Mouse (Mus musculus) hindbrain, embryonic 14.5 days (tissue): ENCODE results near the gene Bpifb1. TPM values are rescaled to one million over a fixed set of nuclear protein-coding genes. Genes with fewer than 3 reads are reported as not detected.
A peak's percentile ranks its signal among the peaks of the same experiment; 100 is the strongest.

Experiments used
- ATAC-seq: fragments of 200-750 bp; cut with Nextera tagmentation; 2 replicates; pipeline ENCODE4 v1.8.0; 2017; ENCODE audit warnings: moderate number of reproducible peaks, mild to moderate bottlenecking, moderate TSS enrichment, moderate library complexity; ENCODE audit not compliant: low FRiP score
- DNase-seq: peaks from one replicate; pipeline ENCODE4 v3.0.0-alpha.2; 2015; ENCODE audit warnings: low spot score
- H3K27ac ChIP-seq: fragments of 300-500 bp; sonication (generic); 2 replicates; pipeline ENCODE4 v1.5.1; 2014; ENCODE audit warnings: mild to moderate bottlenecking, moderate library complexity
- H3K27me3 ChIP-seq: fragments of 300-500 bp; sonication (generic); 2 replicates; pipeline ENCODE4 v1.6.1; 2014; ENCODE audit warnings: mild to moderate bottlenecking, low read length, mixed read lengths; ENCODE audit not compliant: control insufficient read depth, insufficient read depth
- H3K36me3 ChIP-seq: fragments of 300-500 bp; sonication (generic); replicated peaks from 2 replicates; pipeline ENCODE4 v1.6.1; 2014; ENCODE audit not compliant: control insufficient read depth, insufficient read depth
- H3K4me1 ChIP-seq: fragments of 300-500 bp; sonication (generic); replicated peaks from 2 replicates; pipeline ENCODE4 v1.6.1; 2014; ENCODE audit warnings: antibody characterized with exemption, low read length, mixed read lengths; ENCODE audit not compliant: control insufficient read depth, insufficient read depth
- H3K4me2 ChIP-seq: fragments of 300-500 bp; sonication (generic); replicated peaks from 2 replicates; pipeline ENCODE4 v1.6.1; 2014; ENCODE audit warnings: mild to moderate bottlenecking, moderate library complexity
- H3K4me3 ChIP-seq: fragments of 300-500 bp; sonication (generic); replicated peaks from 2 replicates; pipeline ENCODE4 v1.5.1; 2014; ENCODE audit warnings: mild to moderate bottlenecking, low read length
- H3K9ac ChIP-seq: fragments of 300-500 bp; sonication (generic); 2 replicates; pipeline ENCODE4 v1.6.1; 2014
- H3K9me3 ChIP-seq: fragments of 300-500 bp; sonication (generic); 2 replicates; pipeline ENCODE4 v1.6.1; 2016; ENCODE audit warnings: low read length; ENCODE audit not compliant: control insufficient read depth
- WGBS: fragments of 180-500 bp; shearing (Covaris S2); extraction: QIAGEN DNeasy Blood & Tissue Kit; methylation state at CpG from one replicate; pipeline ENCODE4 v1.1.7; 2014; 5-methylcytosine and 5-hydroxymethylcytosine counted together
- polyA plus RNA-seq: library from polyadenylated mRNA; unstranded; fragments of >200 nt; fragmentation: Nextera tagmentation; extraction: Ambion mirVana; gene quantifications from 2 replicates; pipeline ENCODE4 v1.2.1, GENCODE M21; 2014

Gene Bpifb1
- 0.20 and 0.27 TPM in 2 replicates for polyA plus RNA-seq

DNA sequence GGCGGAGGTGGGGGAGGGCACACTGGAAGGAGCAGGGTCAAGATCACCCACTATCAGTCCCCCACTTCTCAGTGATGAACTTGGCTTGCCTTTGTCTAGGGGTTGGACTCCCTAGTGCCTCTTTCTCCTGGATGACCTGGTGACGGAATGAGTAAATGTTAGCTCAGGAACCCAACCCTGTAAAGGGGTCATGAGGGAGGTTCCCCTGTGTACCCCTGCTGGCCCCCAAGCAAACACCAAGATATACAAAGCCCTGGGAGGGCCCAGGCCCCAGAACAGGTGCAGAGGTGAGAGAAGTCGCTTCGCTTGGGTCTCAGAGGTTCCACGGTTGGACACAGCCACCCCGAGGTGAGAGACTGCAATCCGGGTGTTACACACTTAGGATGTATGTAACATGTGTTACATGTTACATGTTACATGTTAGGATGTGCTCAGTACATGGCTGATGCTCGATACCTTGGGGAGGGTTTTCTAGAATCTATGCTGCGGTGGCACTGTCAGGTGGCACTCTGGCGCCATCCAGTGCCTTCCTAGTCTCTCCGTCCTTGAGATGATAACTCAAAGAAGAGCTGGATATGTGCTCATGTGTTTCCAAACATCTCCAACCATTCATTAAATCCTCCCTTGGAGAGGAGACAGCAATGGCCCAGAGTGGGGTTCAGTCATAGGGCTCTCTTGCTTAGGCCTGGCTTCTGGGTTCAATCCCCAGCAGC is at the start of gene Bpifb1:
Bpifb1 (plus strand) TSS at position 273 of the 713 bp plus-strand sequence.
- H3K9me3 ChIP-seq, result no peaks in the 10 kb centered on the region
- H3K9ac ChIP-seq, result no peak within 1 kb of the TSS
- no peaks in the 10 kb centered on the region for H3K27me3 ChIP-seq
- H3K4me2 ChIP-seq, result no peak within 1 kb of the TSS
- WGBS, result 87% methylated on average over 11 of the region's 11 CpGs
- no peak within 1 kb of the TSS for H3K27ac ChIP-seq
- no peak within 1 kb of the TSS for H3K4me3 ChIP-seq
- DNase-seq (no peak), ATAC-seq (no peak)
- no peaks in the 10 kb centered on the region for H3K4me1 ChIP-seq
- no peaks in the 10 kb centered on the region for H3K36me3 ChIP-seq

GRCm38 (mm10) chr2:154142580-154142979 is 48.0 kb upstream of the Bpifb1 start, which contains the start of gene Bpifa1:
Bpifa1 (plus strand) TSS chr2:154142880.
- Histone ChIP-seq H3K4me3 (no peak within 1 kb of the TSS), H3K36me3 (no peaks in the 10 kb centered on the region), H3K27me3 (no peaks in the 10 kb centered on the region), H3K4me1 (no peaks in the 10 kb centered on the region), H3K27ac (no peak within 1 kb of the TSS), H3K9ac (no peak within 1 kb of the TSS), H3K4me2 (no peak within 1 kb of the TSS), H3K9me3 (no peaks in the 10 kb centered on the region)
- WGBS, result 83% methylated on average over 4 of the region's 4 CpGs
- no peak for DNase-seq
- ATAC-seq, result no peak

GRCm38 (mm10) chr2:154143735-154144134 is 46.9 kb upstream of the Bpifb1 start:
- Histone ChIP-seq H3K4me2 (no peak overlapping the region), H3K4me1 (no peaks in the 10 kb centered on the region), H3K9ac (no peak overlapping the region), H3K9me3 (no peaks in the 10 kb centered on the region), H3K27ac (no peak overlapping the region), H3K27me3 (no peaks in the 10 kb centered on the region), H3K36me3 (no peaks in the 10 kb centered on the region), H3K4me3 (no peak overlapping the region)
- DNase-seq, result peak; percentile 47
- no peak for ATAC-seq
- WGBS, result 64% methylated on average over 3 of the region's 3 CpGs

DNA sequence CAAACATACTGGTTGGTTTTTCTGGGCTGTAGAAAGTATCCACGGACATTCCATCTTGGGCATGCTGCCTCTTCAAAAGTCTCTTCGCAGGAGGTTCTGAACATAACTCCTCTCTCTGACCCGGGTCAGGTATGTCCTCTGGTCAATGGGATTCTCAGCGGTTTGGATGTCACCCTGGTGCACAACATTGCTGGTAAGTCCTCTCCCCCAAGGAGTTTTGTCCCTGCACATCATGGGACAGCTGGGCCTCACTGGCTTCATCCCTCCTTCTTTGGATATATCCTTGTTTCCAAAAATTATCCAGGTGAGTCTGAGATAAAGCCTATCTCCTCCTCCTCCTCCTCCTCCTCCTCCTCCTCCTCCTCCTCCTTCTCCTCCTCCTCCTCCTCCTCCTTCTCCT is 43.1 kb upstream of the Bpifb1 start:
- H3K9me3 ChIP-seq, result no peaks in the 10 kb centered on the region
- H3K4me3 ChIP-seq, result no peak overlapping the region
- ATAC-seq (no peak), DNase-seq (no peak)
- no peak overlapping the region for H3K4me2 ChIP-seq
- no peak overlapping the region for H3K9ac ChIP-seq
- 79% methylated on average over 4 of the region's 4 CpGs for WGBS
- H3K36me3 ChIP-seq, result no peaks in the 10 kb centered on the region
- no peaks in the 10 kb centered on the region for H3K27me3 ChIP-seq
- H3K27ac ChIP-seq, result no peak overlapping the region
- no peaks in the 10 kb centered on the region for H3K4me1 ChIP-seq

- Histone ChIP-seq H3K4me3 (no peak overlapping the region), H3K9me3 (no peaks in the 10 kb centered on the region), H3K27ac (no peak overlapping the region), H3K27me3 (no peaks in the 10 kb centered on the region), H3K36me3 (no peaks in the 10 kb centered on the region), H3K4me2 (no peak overlapping the region), H3K9ac (no peak overlapping the region), H3K4me1 (no peaks in the 10 kb centered on the region)
- WGBS, result 46% methylated on average over 3 of the region's 3 CpGs
- DNase-seq, result peak; percentile 36
- ATAC-seq, result no peak
Measured at GRCm38 (mm10) chr2:154158433-154158832, 32.2 kb upstream of the Bpifb1 start.

DNA sequence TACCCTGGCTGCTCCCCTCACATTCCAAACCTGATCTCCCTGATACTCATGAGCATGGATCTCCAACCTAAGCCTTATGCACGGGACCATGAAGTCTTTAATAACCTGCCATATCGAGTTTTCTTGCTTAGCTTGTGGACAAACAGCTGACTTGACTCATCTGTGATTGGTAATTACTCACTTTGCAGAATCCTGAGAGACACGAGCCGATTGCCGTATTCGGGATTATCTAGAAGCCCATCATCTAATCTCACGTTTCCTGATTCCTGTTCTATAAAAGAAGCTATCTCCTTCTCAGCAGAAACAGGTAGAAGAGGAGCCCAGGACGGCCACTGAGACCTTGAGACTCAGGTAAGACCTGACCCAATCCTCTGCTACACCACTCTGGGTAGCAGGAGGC is 28.3 kb upstream of the Bpifb1 start, which contains the start of gene Bpifa5:
Bpifa5 (plus strand) TSS at position 301 of the 400 bp plus-strand sequence.
- WGBS, result 89% methylated on average over 8 of the region's 8 CpGs
- H3K27ac ChIP-seq, result no peak within 1 kb of the TSS
- H3K9me3 ChIP-seq, result no peaks in the 10 kb centered on the region
- H3K4me2 ChIP-seq, result no peak within 1 kb of the TSS
- H3K4me1 ChIP-seq, result no peaks in the 10 kb centered on the region
- no peak for ATAC-seq
- H3K27me3 ChIP-seq, result no peaks in the 10 kb centered on the region
- no peak for DNase-seq
- H3K9ac ChIP-seq, result no peak within 1 kb of the TSS
- H3K36me3 ChIP-seq, result no peaks in the 10 kb centered on the region
- no peak within 1 kb of the TSS for H3K4me3 ChIP-seq

GRCm38 (mm10) chr2:154163306-154163705 is 27.3 kb upstream of the Bpifb1 start:
- 92% methylated on average over 5 of the region's 5 CpGs for whole genome bisulfite sequencing
- ATAC-seq (no peak), DNase-seq (no peak)
- no peak overlapping the region for H3K4me3 ChIP-seq
- no peaks in the 10 kb centered on the region for H3K9me3 ChIP-seq
- no peak overlapping the region for H3K9ac ChIP-seq
- H3K27ac ChIP-seq, result no peak overlapping the region
- H3K4me1 ChIP-seq, result no peaks in the 10 kb centered on the region
- H3K27me3 ChIP-seq, result no peaks in the 10 kb centered on the region
- no peaks in the 10 kb centered on the region for H3K36me3 ChIP-seq
- no peak overlapping the region for H3K4me2 ChIP-seq

GRCm38 (mm10) chr2:154169172-154169571 is 21.4 kb upstream of the Bpifb1 start:
- 61% methylated on average over 3 of the region's 3 CpGs for WGBS
- no peaks in the 10 kb centered on the region for H3K36me3 ChIP-seq
- no peak overlapping the region for H3K27ac ChIP-seq
- no peaks in the 10 kb centered on the region; the same call in 1 of the 2 replicates for H3K27me3 ChIP-seq
- H3K9me3 ChIP-seq, result no peaks in the 10 kb centered on the region
- no peaks in the 10 kb centered on the region for H3K4me1 ChIP-seq
- DNase-seq, result no peak
- no peak overlapping the region for H3K4me3 ChIP-seq
- no peak overlapping the region for H3K9ac ChIP-seq
- no peak overlapping the region for H3K4me2 ChIP-seq
- no peak for ATAC-seq

DNA sequence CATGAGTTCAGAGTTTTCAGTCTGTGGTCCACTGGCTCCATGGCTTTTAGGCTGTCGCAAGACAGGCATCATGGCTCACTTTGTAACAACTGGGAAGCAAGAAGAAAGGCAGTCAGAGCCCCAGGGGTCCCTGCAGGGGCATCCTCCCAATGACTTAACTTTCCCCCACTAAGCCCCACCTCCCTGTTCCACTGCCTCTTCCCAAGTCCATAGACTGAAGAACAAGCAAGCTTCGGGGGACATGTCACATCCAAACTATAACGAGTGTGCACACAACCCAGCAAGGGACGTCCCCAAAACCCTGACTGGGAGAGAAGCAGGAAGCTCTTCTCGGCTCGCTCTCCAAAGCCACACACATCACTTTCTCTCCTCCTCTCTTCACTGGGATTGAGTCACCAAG is 19.0 kb upstream of the Bpifb1 start:
- no peaks in the 10 kb centered on the region for H3K9me3 ChIP-seq
- DNase-seq, result no peak
- no peak overlapping the region for H3K9ac ChIP-seq
- ATAC-seq, result no peak
- H3K27me3 ChIP-seq, result no peaks in the 10 kb centered on the region; the same call in 1 of the 2 replicates
- H3K27ac ChIP-seq, result no peak overlapping the region
- H3K4me1 ChIP-seq, result no peaks in the 10 kb centered on the region
- H3K4me3 ChIP-seq, result no peak overlapping the region
- H3K36me3 ChIP-seq, result no peaks in the 10 kb centered on the region
- 77% methylated on average over 6 of the region's 6 CpGs for WGBS
- no peak overlapping the region for H3K4me2 ChIP-seq
